Mouse (Mus musculus): ENCODE results near the gene Deaf1. TPM values are rescaled to one million over a fixed set of nuclear protein-coding genes. Genes with fewer than 3 reads are reported as not detected.
"Not testable (repeated sequence)": the region's sequence is repeated elsewhere in the genome, so short reads cannot be mapped to it uniquely, and the experiment has no call there.

Gene Deaf1
- total and polyA plus RNA-seq, 3 experiments, result 3.5 to 31.6 (median 10.0) TPM

GRCm38 (mm10) chr7:141256159-141256558, 71.3 kb downstream of the Deaf1 start:
- in situ Hi-C loops (cut with MboI; ENCODE audit: low pct_ligation_motif_present, low pct_unique_long_range_greater_than_20kb, low sequenced_read_pairs) (no loop called here), dilution Hi-C loops (cut with MboI; ENCODE audit: extremely low pct_ligation_motif_present, extremely low pct_unique_long_range_greater_than_20kb, low sequenced_read_pairs) (no loop called here)
- H3K27ac ChIP-seq (ENCODE audit: insufficient read depth, low read depth), result peak overlapping the region; percentile 2; the same call in 1 of the 2 replicates
- H3K79me2 ChIP-seq (replicated peaks; ENCODE audit: control insufficient read depth, extremely low read depth, insufficient read depth, poor library complexity, severe bottlenecking), result no peaks in the 10 kb centered on the region
- H3K4me1 ChIP-seq (ENCODE audit: control insufficient read depth in 1 of 2, insufficient read depth in 2 of 2), result peaks cover 2 to 5% of the 10 kb centered on the region in 2 experiments; a peak in 2 of 4 replicates
- no peak overlapping the region for H3K4me2 ChIP-seq (ENCODE audit: insufficient read depth, low read depth, poor library complexity, severe bottlenecking)
- H3K9me3 ChIP-seq (replicated peaks; ENCODE audit: low read length), result no peaks in the 10 kb centered on the region
- no peak overlapping the region for H3K9ac ChIP-seq (ENCODE audit: insufficient read depth, low read depth)
- TF ChIP-seq POLR2AphosphoS2 (IDR thresholded peaks at IDR 0.05; ENCODE audit: low read depth, low read length), result no peak
- TF ChIP-seq ZKSCAN1 (IDR thresholded peaks at IDR 0.05; ENCODE audit: borderline replicate concordance, low read depth, low read length), result no peak
- no peak for TF ChIP-seq POLR2A (IDR thresholded peaks at IDR 0.05; ENCODE audit: low read depth, low read length)
- no peak for TF ChIP-seq PAX5 (IDR thresholded peaks at IDR 0.05; ENCODE audit: low read length)
- no peak for TF ChIP-seq ZNF384 (IDR thresholded peaks at IDR 0.05; ENCODE audit: low read depth, low read length)
- no peak for TF ChIP-seq UBTF (IDR thresholded peaks at IDR 0.05; ENCODE audit: low read depth, low read length)
- TF ChIP-seq RCOR1 (conservative IDR thresholded peaks at IDR 0.05; ENCODE audit: low read depth, low read length), result no peak
- TF ChIP-seq ZMIZ1 (IDR thresholded peaks at IDR 0.05; ENCODE audit: low read depth, low read length), result no peak
- no peak for TF ChIP-seq MAX (IDR thresholded peaks at IDR 0.05; ENCODE audit: low read length)
- TF ChIP-seq ELF1 (IDR thresholded peaks at IDR 0.05; ENCODE audit: low read depth, low read length), result no peak
- TF ChIP-seq USF1 (IDR thresholded peaks at IDR 0.05; ENCODE audit: low read depth, low read length), result no peak
- TF ChIP-seq KAT2A (IDR thresholded peaks at IDR 0.05; ENCODE audit: insufficient replicate concordance, low read length), result no peak
- TF ChIP-seq NRF1 (IDR thresholded peaks at IDR 0.05; ENCODE audit: low read depth, low read length), result no peak
- no peak for TF ChIP-seq TBP (conservative IDR thresholded peaks at IDR 0.05; ENCODE audit: low read depth, low read length)
- TF ChIP-seq BHLHE40 (IDR thresholded peaks at IDR 0.05; ENCODE audit: low read depth, low read length), result no peak
- no peaks in the 10 kb centered on the region for H3K27me3 ChIP-seq (replicated peaks)
- no peak for DNase-seq (ENCODE audit: extremely low read depth)
- H3K36me3 ChIP-seq (replicated peaks in 1 of 2; ENCODE audit: control insufficient read depth in 1 of 2, insufficient read depth in 1 of 2, low read length in 1 of 2), result peaks cover 76 to 94% of the 10 kb centered on the region in 2 experiments
- no peak overlapping the region for H3K4me3 ChIP-seq (replicated peaks in 1 of 3; ENCODE audit: low read depth in 2 of 3, low read length in 2 of 3, poor library complexity in 1 of 3)

- Histone ChIP-seq H3K4me1 (ENCODE audit: control insufficient read depth in 1 of 2, insufficient read depth in 2 of 2) (peaks cover 2 to 23% of the 10 kb centered on the region in 2 experiments; a peak in 3 of 4 replicates), H3K36me3 (replicated peaks in 1 of 2; ENCODE audit: control insufficient read depth in 1 of 2, insufficient read depth in 1 of 2, low read length in 1 of 2) (peaks cover 70 to 92% of the 10 kb centered on the region in 2 experiments), H3K27ac (ENCODE audit: insufficient read depth, low read depth) (peak overlapping the region; percentile 34; the same call in 1 of the 2 replicates)
- H3K4me2 ChIP-seq (ENCODE audit: insufficient read depth, low read depth, poor library complexity, severe bottlenecking); dilution Hi-C loops (cut with MboI; ENCODE audit: extremely low pct_ligation_motif_present, extremely low pct_unique_long_range_greater_than_20kb, low sequenced_read_pairs); in situ Hi-C loops (cut with MboI; ENCODE audit: low pct_ligation_motif_present, low pct_unique_long_range_greater_than_20kb, low sequenced_read_pairs); H3K4me3 ChIP-seq (replicated peaks in 1 of 3; ENCODE audit: low read depth in 2 of 3, low read length in 2 of 3, poor library complexity in 1 of 3); H3K9me3 ChIP-seq (replicated peaks; ENCODE audit: low read length); H3K9ac ChIP-seq (ENCODE audit: insufficient read depth, low read depth); H3K27me3 ChIP-seq (replicated peaks); H3K79me2 ChIP-seq (replicated peaks; ENCODE audit: control insufficient read depth, extremely low read depth, insufficient read depth, poor library complexity, severe bottlenecking): not testable (repeated sequence)
- TF ChIP-seq MYC (IDR thresholded peaks at IDR 0.05; ENCODE audit: low read depth, low read length) (0 out of 2 replicates have a peak, but pooled peaks have one; percentile 42), IRF4 (IDR thresholded peaks at IDR 0.05; ENCODE audit: low read depth, low read length) (peak; percentile 18; the same call in 1 of the 2 replicates), EP300 (IDR thresholded peaks at IDR 0.05; ENCODE audit: low read length) (peak; percentile 39; the same call in 1 of the 2 replicates), JUN (IDR thresholded peaks at IDR 0.05; ENCODE audit: insufficient read depth, low read depth, low read length) (peak; percentile 64; the same call in 1 of the 2 replicates), ZNF384 (IDR thresholded peaks at IDR 0.05; ENCODE audit: low read depth, low read length) (peak; percentile 55; the same call in 1 of the 2 replicates), SIN3A (IDR thresholded peaks at IDR 0.05; ENCODE audit: low read length) (0 out of 2 replicates have a peak, but pooled peaks have one; percentile 32), ETS1 (conservative IDR thresholded peaks at IDR 0.05; ENCODE audit: low read depth, low read length) (peak; percentile 70), BHLHE40 (IDR thresholded peaks at IDR 0.05; ENCODE audit: low read depth, low read length) (peak; percentile 72), JUND (conservative IDR thresholded peaks at IDR 0.05; ENCODE audit: low read depth, low read length) (0 out of 2 replicates have a peak, but pooled peaks have one; percentile 11), MEF2A (IDR thresholded peaks at IDR 0.05; ENCODE audit: borderline replicate concordance, low read depth, low read length) (peak; percentile 71; the same call in 1 of the 2 replicates)
- DNase-seq (ENCODE audit: extremely low read depth), result peak; percentile 41
Observed at GRCm38 (mm10) chr7:141250486-141250885, 77.0 kb downstream of the Deaf1 start.

Measured in CH12.LX (cell line).